Mouse (Mus musculus): ENCODE data around the gene Qsox2.

The Qsox2 gene

DNA sequence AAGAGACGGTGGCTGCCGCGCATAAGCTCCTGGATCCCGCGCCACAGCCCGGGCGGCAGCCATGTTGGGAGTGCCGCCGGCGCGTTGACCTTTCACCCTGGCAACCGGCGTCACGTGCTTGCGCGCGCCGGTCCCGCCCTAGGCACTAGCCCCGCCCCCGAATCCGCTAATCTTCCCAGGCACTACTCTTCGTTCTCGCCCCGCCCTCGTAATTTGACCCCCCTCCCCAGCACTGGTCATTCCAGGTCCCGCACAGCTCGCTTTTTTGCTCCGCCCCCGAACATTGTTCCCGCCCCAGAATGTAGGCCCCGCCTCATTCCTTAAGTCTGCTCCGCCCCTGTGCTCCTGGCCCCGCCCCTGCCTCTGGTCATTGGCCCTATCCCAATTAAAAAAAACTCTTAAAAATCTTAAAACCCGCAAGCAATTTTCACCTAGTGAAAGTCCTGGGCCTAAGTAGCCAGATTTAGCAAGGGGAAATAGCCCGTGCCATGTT is at the start of gene Qsox2:
TSS of gene Qsox2 (minus strand) at position 236 of the 493 bp plus-strand sequence.
- DNase-seq: peak; percentile 81 to 88

DNA sequence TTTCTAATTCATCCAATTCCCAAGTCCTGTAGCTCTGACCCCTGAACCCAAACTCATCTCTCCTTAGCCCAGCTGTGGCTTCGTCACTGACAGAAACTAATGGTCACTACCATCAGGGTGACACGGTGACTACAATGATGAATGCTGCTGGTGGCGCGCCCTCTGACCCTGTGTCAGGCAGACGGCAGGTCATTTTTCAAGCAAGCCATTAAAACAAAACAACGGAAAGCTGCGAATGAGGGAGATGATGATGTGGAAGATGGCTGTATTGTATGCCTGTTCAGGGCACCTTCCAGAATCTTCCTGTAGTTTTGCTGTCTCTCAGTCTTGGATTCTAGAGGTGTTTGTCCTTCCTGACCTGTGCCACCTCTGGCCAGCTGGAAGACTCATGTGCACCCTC is 49.1 kb upstream of the Qsox2 start:
- no peak for DNase-seq

DNA sequence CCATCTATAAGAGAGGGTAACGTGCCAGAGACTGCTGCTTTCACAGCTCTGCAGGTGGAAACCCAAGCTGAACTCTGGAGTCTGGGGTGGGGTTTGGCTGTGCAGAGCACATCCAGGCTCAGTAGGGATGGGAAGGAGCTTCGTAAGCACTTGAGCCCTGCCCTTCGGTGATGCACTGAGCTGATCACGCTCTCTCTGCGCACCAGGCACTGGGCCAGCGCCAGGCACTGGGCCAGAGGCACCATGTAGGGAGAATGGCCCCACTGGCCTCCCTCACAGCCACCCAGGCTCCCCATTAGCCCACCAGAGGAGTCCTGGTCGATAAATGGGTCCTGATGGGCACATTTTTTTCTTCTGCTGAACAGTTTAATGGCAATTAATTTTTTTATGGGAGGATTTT is 48.5 kb upstream of the Qsox2 start:
- no peak for DNase-seq

DNA sequence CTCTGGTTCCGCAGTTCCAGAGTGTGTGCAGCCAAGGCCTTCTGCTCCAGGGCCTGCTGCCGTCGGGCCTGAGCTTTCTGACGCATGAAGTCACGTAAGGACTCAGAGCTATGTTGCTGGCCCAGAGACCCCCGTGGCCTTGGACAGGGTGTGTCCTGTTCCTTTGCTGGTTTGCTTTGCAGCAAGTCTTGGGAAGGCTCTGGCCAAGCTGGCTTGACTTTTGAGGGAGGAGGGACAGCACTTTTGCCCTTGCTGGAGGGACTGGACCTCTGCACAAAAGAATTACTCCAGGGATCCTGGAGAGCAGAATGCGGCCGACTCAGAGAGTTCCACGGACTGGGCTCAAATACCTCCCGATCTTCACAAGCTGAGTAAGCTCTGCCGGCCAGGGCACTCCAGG is 43.3 kb upstream of the Qsox2 start:
- DNase-seq: no peak

DNA sequence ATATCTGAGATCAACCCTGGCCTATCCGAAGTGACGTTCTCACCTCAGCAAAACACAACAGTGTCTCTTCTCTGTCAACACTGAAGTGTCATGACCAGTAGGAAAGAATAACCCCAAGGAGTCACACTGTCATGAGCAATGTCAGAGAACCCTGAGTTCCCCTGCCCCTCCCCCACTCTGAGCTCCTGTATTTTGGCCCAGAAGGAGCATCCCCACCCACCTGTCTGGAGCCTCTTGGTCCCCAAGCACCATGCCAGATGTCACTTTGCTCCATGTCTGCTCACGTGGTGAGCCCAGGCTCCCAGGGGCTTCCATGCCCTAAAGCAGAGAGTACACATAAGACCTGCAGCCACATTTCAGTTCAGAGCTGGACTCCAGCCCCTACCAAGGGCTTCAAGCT is 42.4 kb upstream of the Qsox2 start:
- no peak for DNase-seq

DNA sequence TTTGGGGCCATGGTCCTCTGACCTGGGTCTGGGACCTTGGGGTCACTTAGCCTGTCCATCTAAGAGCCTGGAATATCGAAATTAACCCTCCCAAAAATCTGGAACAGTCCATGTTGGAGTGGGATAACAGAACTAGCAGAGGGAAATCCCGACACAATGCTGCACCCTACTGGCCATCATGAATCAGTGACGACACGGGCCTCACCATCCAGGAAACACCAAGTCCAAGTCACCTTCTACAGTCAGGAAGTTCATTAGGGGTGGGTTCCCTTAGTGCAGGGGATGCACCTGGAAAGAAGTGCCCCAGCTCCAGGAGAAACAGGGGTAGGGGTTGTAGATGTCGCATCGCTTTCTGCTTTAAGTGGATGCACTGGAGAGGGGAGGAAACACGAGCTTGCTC is 36.3 kb upstream of the Qsox2 start:
- DNase-seq: peak in 1 of 2 experiments; percentile 9

DNA sequence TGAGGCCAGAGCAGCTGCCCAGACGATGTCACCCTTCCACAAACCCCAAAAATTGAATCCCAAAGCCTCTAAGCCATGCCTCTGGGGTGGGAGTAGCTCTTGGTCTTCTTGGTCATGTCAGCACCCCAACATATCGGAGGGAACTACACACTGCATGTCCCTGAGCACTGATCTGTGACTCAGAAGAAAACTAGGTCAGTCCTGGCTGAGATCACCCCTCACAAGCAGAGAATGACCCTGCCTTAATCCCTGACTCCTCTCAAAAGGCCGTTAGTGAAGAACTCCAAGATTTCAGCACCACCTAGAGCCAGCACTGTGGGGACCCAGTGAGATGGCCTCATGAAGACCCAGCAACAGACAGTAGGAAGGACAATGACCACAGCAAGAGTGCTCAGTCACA is 30.9 kb upstream of the Qsox2 start:
- DNase-seq: no peak

DNA sequence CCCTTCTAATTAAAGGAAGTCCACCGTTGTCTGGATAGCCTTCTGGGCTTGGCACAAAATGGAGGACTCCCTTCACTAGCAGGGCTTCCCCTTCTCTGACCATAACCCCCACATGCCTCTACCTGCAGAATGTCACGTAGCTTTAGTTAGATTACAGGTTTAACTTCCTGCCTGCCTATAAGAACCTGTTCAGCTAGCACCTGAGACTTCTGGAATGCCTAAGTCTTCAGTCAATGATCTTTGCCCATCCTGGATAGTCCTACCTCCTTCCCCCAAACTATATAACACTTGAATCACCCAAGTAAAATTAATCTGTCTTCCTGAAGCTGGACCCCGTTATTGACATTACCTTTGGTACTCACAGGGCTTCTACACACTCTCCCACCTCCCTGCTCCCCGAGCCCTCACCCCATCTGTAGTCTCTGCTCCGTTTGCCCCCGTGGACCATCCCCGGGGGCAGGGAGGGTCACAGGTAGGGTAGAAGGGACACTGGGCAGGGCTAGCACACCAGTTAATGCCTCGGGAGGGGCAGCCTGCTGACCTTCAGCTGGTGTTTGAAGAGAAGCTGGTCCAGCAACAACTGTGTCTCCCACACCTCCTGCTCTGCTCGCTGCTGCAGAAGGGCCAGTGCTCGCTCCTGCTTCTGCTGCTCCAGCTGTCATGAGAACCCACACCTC is 28.9 kb upstream of the Qsox2 start:
- DNase-seq: no peak

DNA sequence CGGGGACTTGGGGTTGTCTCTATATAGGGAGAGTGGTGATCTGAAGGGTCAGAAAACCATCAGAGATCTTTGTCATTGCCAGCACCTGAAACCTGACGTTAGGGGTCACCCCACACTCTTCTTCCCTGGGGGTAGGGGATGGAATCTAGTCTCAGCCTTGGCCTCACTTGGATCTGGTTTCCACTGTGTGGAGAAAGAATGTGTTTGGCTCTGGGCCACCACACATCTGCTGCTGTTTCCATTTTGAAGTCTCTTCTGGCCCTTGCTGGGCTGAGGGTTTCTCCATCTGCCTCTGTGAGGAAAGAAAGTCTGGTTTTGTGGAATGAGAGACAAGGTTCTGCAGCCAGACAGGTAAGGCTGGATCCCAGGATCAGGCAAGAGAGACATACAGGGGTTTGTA is 27.8 kb upstream of the Qsox2 start:
- DNase-seq: no peak

DNA sequence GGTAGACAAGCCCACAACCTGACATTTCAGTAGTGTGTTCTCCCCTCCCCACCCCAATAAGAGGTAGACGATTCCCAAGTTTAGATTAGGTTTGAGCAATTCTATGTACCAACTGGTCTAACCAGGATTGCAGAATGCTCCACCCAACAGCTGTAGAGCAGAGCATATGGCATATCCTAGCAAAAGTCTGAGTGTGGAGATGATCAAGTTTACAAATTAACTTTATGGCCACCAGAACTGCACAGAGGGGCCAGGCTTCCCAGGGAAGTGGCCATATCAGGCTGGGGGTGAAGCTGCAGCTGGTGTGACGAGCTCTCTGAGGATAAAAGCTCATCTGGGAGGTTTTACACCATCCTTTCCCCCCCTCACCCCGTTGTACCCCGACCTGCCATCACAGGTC is 27.3 kb upstream of the Qsox2 start:
- no peak for DNase-seq

DNA sequence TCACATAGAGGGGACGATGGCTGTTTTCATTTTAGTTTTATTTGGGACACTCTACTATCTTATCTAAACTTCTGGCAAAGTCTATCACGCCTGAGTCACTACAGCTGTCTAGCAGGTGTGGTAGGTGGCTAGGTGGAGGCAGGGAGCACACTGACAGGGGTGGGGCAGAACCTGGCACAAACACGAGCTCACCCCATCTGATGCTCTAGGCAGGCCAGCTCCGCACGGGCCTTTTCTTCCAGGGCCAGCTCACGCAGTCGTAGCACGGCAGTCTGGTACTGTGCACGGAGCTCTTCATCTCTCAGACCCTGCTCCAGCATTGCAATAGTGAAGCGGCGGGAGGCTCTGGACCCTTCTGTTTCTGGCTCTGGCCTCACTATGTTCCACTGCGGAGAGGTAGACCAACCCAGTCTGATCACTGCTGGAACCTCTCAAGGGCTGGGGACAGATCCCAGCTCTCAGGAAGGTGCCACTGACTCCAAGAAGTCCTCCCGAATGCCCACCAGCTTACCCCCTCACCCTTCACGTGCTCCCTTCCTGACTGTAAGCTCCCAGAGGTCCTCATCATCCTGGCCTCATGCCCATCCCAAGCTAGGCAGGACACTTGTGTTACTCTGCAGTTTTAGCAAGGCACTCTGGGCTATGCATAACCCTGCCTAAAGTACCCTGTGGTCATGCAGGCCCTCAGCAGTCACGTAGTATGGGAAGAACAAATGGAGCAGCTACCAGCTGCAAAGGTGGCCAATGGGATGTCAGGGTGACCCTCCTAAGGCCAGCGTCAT is 20.2 kb upstream of the Qsox2 start:
- DNase-seq: no peak

DNA sequence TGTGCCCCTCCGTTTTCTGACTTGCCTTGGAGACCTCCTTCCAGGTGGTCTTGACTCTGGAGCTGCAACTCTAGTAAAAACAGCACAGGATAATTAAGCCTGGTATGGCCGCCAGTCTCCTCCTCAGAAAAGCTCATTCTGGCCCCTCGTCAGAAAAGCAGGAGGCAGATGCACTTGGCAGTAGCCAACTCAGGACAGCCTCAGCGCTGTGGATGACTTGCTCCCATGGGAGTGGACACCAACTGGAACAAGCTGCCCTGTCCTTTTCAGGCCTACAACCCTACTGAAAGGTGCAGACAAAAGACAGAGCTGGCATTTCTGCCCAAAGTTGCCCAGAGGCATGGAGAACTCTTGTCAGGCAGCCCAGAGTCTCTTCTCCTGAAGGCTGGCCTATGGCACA is 17.5 kb upstream of the Qsox2 start:
- no peak for DNase-seq

DNA sequence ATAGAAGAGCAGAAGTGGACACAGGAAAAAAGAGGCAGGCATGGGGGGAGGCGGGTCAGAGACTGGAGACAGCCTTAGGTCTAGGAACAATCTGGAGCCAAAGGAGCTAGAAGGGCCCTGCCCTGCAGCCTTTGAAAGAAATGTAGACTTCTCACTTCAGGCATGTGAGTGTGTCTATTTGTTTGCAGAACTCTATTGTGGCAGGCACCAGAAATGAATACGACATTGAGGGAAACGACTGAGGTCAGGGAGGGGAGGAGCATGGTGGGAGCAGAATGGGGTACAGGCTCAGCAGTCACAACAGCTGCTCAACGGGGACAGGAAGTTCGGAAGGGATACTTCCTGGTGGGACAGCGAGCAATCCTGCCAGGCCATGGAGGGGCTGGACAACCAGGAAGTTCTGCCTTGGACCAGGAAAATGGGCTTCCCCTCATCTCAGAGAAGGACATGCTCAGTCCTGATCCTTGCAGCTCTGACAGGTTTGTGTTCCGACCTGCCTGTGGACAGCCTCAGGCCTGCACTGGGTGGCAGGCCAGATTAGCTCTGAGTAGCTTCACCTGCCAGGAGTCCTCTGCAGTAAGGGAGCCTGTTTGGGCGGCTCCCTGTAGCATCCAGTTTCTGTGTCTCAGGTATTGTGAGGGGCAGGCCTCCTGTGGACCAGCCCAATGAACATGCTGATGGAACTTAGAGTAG is 15.3 kb upstream of the Qsox2 start:
- DNase-seq: no peak

DNA sequence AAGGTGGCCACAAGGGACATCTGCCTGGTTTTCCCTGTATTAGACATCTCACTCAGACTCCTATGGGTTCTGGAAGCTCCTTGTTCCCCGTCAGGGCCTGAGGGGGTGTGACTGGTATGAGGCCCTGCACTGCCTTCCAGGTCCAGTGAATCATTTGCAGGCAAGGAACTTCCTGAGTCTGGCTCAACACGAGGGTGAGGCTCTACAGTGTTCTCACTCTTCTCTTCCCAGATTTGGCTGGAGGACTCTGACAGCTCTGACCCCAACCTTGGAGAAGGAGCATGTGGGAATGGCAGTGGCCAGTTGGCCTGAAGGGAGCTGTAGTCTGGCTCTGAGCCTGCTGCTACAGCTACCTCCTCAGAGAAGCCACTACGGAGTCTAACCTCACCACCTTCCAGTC is 10.2 kb upstream of the Qsox2 start:
- DNase-seq: no peak

DNA sequence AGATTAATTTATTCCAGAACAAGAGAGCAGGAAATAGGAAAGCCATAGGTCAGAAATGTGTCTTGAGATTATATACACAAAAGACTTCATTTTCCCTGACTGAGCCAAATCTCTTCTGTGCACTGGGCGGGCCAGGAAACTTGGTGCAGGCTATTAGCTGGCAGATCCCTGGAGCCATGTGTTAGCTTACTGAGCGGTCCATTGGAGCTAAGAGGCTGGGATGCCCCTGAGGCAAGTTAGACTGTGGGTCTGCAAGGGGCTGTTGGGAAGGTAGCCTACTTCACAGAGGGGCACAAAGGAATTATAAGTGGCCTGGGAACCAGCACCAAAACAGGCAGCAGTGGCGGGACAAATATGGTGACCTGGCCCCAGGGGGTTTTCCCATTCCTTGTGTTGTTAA is 3.5 kb upstream of the Qsox2 start:
- no peak for DNase-seq

DNA sequence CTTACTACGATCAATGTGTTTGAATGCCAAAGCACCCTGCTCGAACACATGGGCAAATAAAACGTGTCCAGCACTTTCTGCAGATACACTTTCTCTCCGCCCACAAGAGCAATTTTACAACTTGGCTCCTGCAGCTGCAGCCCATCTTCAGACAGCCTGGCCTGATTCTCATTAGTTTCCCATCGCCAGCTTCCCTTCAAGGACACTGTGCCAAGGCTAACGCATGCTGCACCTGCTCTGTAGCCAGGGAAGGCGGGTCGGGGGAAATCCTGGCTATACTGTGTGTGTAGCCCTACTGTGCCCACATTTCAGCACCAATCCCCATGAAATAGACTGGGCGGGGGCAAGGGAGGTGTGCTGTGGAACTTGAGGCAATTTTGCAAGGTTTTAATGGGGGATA is 3.0 kb upstream of the Qsox2 start:
- no peak for DNase-seq

DNA sequence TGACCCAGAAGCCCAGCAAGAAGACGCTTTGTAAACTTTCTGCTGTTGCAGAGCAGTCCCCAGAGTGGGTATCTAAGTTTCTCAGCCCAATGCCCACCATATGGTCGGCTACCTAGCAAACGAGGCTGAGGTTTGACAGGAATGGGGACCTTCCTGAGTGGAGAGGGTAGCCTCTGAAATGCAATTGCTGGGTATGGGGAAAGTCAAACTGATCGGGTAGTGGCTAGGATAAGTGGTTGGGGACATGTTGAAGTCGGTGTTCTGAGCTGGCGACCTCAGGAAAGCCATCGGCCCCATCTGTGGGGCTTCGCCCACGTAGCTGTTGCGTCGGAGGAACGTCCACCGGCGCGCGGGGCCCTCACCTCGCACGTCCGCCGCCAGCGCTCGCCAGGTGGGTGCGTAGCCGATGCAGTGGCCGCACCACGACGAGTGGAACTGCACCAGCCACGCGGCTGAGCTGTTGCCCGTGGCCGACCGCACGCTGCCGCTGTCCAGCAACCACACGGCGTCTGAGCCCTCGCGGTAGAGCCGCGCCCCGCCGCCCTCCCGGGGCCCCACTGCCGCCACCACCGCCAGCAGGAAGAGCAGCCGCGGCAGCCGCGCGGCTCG is 540 bp downstream of the Qsox2 start:
- DNase-seq: no peak

DNA sequence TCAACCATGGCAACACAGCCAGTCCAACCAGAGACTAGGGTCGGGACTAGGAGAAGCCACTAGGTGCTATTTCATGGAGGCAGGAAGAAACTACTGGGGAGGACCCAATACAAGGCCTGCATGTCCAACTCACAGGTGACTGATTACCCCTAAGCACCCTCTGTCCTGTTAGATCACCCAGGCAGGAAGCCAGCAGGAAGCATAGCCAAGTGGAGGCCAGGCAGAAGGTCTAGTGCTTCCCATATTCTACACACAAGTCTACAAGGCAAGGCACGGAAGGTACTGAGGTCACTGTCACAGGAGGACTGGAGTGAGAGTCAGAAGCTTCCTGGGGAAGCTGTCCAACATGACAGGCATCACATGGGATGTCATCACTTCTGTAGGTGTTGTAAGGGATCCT is 2.6 kb downstream of the Qsox2 start:
- DNase-seq: no peak

DNA sequence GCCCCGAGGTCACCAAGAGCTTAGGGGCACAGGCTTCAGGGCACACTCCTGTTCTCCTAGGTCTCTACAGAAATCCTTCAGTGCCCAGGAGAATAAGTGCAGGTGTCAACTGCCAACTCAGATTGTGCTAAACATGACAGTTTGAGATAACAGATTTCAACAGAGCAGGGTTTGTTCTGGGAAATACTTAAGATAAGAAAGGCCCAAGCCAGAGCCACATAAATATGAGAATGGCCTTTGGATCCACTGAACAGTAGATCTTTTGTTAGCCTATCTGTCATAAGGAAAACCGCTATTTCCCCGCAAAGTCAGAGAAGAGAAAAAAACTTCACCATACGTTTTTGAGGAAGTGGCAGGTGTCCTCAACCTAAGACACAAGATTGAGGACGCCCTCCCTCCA is 3.1 kb downstream of the Qsox2 start:
- no peak for DNase-seq

DNA sequence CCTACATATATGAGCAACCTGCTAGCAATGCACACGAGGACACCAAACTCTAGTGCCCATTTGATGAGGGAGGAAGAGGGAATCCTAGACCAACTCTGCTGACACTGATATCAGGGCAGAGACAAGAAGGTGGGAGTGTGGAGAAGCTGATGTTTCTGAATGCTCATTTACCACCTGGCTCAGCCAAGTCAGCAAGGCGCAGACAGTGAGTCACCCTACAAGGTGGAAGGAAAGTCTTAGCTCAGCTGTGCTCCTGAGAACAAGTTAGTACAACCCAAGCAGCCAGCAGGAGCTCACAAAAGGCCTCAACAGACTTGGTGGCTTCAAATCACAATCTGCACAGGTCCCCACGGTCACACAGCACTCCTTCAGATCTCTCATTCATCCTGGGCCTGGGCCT is 6.0 kb downstream of the Qsox2 start:
- no peak for DNase-seq

DNA sequence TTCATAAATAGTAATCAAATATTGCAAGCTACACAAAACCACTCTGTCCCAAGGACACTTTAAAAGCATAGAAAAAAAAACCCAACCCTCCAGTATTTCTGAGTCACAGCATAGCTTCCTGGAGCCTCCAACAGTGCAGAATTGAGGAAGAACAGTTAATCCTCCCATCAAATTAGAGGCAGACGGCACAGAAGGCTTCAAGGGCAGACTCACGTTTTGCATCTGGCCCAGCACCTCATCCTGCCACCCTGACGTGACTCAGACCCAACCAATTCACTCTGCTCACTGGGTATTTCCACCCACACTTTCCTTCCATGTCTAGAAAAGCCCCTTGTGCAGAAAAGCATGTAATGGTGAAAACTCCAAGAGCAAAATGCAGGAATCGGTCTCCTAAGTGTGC is 7.1 kb downstream of the Qsox2 start:
- no peak for DNase-seq

DNA sequence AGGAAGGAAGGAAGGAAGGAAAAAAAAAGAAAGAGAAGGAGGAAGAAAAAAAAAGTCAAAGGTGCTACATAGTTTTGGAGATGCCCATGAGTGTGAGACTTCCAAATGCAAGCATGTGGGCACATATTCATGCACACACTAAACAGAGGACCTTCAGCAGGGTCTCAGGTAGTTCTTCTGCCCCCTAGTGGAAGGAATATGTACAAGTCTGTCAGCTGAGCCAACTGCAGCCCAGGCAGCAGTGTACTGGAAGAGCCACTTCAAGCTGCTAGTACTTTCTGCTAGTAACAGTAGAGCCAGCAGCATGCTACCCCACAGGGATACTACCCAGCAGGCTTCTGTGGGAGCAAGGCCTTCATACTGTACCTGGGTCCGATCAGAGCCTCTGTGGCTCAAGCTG is 9.5 kb downstream of the Qsox2 start:
- no peak for DNase-seq

DNA sequence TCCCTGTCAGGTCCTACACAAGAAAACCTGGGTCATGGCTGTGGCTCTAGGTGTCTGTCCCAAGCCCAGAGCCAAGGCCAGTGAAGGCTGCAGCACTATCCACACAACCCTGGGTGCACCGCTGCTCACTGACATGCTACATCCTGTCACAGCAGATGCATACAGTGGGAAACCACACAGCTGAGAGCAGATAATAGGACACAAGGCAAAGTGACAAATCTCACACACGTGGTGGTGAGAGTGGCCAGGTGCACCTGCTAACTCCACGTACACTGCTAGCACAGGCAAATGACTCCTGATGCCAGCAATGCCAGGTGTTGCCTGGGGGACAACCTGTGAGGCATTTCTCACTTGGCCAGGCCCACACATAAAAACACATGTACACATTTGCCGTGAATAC is 12.1 kb downstream of the Qsox2 start:
- no peak for DNase-seq

DNA sequence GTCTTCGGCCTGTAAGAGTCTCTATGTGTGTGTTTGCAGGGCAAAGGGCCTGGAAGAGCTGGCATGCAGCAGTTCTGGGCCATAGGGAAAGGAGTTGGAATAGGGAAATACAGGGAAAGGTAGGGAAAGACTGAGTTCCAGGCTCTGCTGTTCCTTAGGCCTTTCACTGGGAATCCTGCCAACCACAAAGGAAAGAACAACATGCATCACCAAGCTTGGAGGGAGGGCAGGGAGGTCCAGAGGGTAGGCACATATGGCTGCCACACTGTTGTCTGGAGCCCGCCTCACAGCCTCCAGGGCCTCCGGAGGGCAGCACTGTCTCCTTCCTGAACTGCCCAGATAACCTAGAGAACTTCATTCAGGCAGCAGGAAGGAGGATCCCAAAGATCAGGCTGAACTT is 13.4 kb downstream of the Qsox2 start:
- DNase-seq: no peak
